Mouse (Mus musculus): ENCODE data around the gene Rhox4d. TPM values are rescaled to one million over a fixed set of nuclear protein-coding genes. Genes with fewer than 3 reads are reported as not detected.
"Not testable (repeated sequence)": the region's sequence is repeated elsewhere in the genome, so short reads cannot be mapped to it uniquely, and the experiment has no call there.

The Rhox4d gene
- 0.62 TPM in 1 of 2 replicates, not detected in the other for polyA plus RNA-seq (2015; fragmentation: Nextera tagmentation; extraction: Ambion mirVana)

- ATAC-seq (ENCODE audit: insufficient number of reproducible peaks, insufficient read depth, low FRiP score, low TSS enrichment, low read depth); H3K4me3 ChIP-seq; H3K4me1 ChIP-seq; H3K9ac ChIP-seq; H3K9me3 ChIP-seq; H3K27me3 ChIP-seq; H3K36me3 ChIP-seq; H3K4me2 ChIP-seq; H3K27ac ChIP-seq: not testable (repeated sequence)
- 93% methylated on average over 16 of the region's 18 CpGs for WGBS
Measured at GRCm38 (mm10) chrX:37514059-37514458, at the start of gene Rhox4d. Rhox4d (plus strand) TSS chrX:37514359.

- not testable (repeated sequence) for H3K4me3 ChIP-seq; H3K9me3 ChIP-seq; H3K36me3 ChIP-seq; H3K4me2 ChIP-seq; H3K4me1 ChIP-seq; H3K27me3 ChIP-seq; ATAC-seq (ENCODE audit: insufficient number of reproducible peaks, insufficient read depth, low FRiP score, low TSS enrichment, low read depth); H3K27ac ChIP-seq; H3K9ac ChIP-seq
- WGBS = 93% methylated on average over 14 of the region's 14 CpGs
Measured at GRCm38 (mm10) chrX:37480037-37480436, 34.1 kb upstream of the Rhox4d start, which contains the start of gene Rhox4c. Rhox4c (plus strand) TSS chrX:37480337.

- 88% methylated on average over 2 of the region's 8 CpGs for WGBS
- H3K9ac ChIP-seq; H3K27me3 ChIP-seq; H3K36me3 ChIP-seq; H3K4me3 ChIP-seq; H3K9me3 ChIP-seq; H3K27ac ChIP-seq; H3K4me1 ChIP-seq; ATAC-seq (ENCODE audit: insufficient number of reproducible peaks, insufficient read depth, low FRiP score, low TSS enrichment, low read depth); H3K4me2 ChIP-seq: not testable (repeated sequence)
Measured at GRCm38 (mm10) chrX:37530152-37530551, 16.0 kb downstream of the Rhox4d start, which contains the start of gene Rhox2e. Rhox2e (plus strand) TSS chrX:37530452.

- H3K9me3 ChIP-seq; H3K27ac ChIP-seq; H3K4me1 ChIP-seq; H3K4me3 ChIP-seq; H3K4me2 ChIP-seq; H3K9ac ChIP-seq; ATAC-seq (ENCODE audit: insufficient number of reproducible peaks, insufficient read depth, low FRiP score, low TSS enrichment, low read depth); H3K36me3 ChIP-seq; H3K27me3 ChIP-seq: not testable (repeated sequence)
- 73% methylated on average over 1 of the region's 4 CpGs for WGBS
Measured at GRCm38 (mm10) chrX:37541719-37542118, 27.6 kb downstream of the Rhox4d start, which contains the start of gene Rhox3e. Rhox3e (plus strand) TSS chrX:37542019.

- 95% methylated on average over 10 of the region's 18 CpGs for WGBS
- not testable (repeated sequence) for H3K9ac ChIP-seq
Measured at GRCm38 (mm10) chrX:37557112-37557511, 43.0 kb downstream of the Rhox4d start, which contains the start of gene Rhox4e. Rhox4e (plus strand) TSS chrX:37557412.

More at GRCm38 (mm10) chrX:37557112-37557511, 43.0 kb downstream of the Rhox4d start, which contains the start of gene Rhox4e:
- H3K4me2 ChIP-seq; H3K27ac ChIP-seq; ATAC-seq (ENCODE audit: insufficient number of reproducible peaks, insufficient read depth, low FRiP score, low TSS enrichment, low read depth); H3K9me3 ChIP-seq; H3K4me1 ChIP-seq; H3K4me3 ChIP-seq; H3K27me3 ChIP-seq; H3K36me3 ChIP-seq: not testable (repeated sequence)

Other genes starting within 250 kb of the Rhox4d start
- gene Rhox4a, start 249.0 kb upstream of the Rhox4d start, polyA plus RNA-seq (2015; fragmentation: Nextera tagmentation; extraction: Ambion mirVana) = 1.1 TPM in 1 of 2 replicates, not detected in the other
- gene Rhox3a2, start 134.3 kb upstream of the Rhox4d start, polyA plus RNA-seq (2015; fragmentation: Nextera tagmentation; extraction: Ambion mirVana) = not detected in 2 replicates
- 1.7 TPM in 1 of 2 replicates, not detected in the other for gene Rhox4a2, start 123.5 kb upstream of the Rhox4d start, polyA plus RNA-seq (2015; fragmentation: Nextera tagmentation; extraction: Ambion mirVana)
- not detected in 2 replicates for gene Rhox2b, start 102.3 kb upstream of the Rhox4d start, polyA plus RNA-seq (2015; fragmentation: Nextera tagmentation; extraction: Ambion mirVana)
- gene Rhox4b, start 81.9 kb upstream of the Rhox4d start, polyA plus RNA-seq (2015; fragmentation: Nextera tagmentation; extraction: Ambion mirVana) = 0.87 TPM in 1 of 2 replicates, not detected in the other
- 0.45 TPM in 1 of 2 replicates, not detected in the other for gene Rhox2c, start 60.7 kb upstream of the Rhox4d start, polyA plus RNA-seq (2015; fragmentation: Nextera tagmentation; extraction: Ambion mirVana)
- gene Rhox3c, start 55.8 kb upstream of the Rhox4d start, polyA plus RNA-seq (2015; fragmentation: Nextera tagmentation; extraction: Ambion mirVana) = not detected in 2 replicates
- gene Rhox4c, start 34.0 kb upstream of the Rhox4d start, polyA plus RNA-seq (2015; fragmentation: Nextera tagmentation; extraction: Ambion mirVana) = not detected in 2 replicates
- gene Rhox2d, start 20.9 kb upstream of the Rhox4d start, polyA plus RNA-seq (2015; fragmentation: Nextera tagmentation; extraction: Ambion mirVana) = not detected in 2 replicates
- not detected in 2 replicates for gene Rhox2e, start 16.1 kb downstream of the Rhox4d start, polyA plus RNA-seq (2015; fragmentation: Nextera tagmentation; extraction: Ambion mirVana)
- not detected in 2 replicates for gene Rhox3e, start 27.7 kb downstream of the Rhox4d start, polyA plus RNA-seq (2015; fragmentation: Nextera tagmentation; extraction: Ambion mirVana)
- gene Rhox4e, start 43.1 kb downstream of the Rhox4d start, polyA plus RNA-seq (2015; fragmentation: Nextera tagmentation; extraction: Ambion mirVana) = 0.70 TPM in 1 of 2 replicates, not detected in the other
- not detected in 2 replicates for gene Rhox2f, start 57.0 kb downstream of the Rhox4d start, polyA plus RNA-seq (2015; fragmentation: Nextera tagmentation; extraction: Ambion mirVana)
- gene Rhox3f, start 66.6 kb downstream of the Rhox4d start, polyA plus RNA-seq (2015; fragmentation: Nextera tagmentation; extraction: Ambion mirVana) = not detected in 2 replicates
- not detected in 2 replicates for gene Rhox4f, start 93.3 kb downstream of the Rhox4d start, polyA plus RNA-seq (2015; fragmentation: Nextera tagmentation; extraction: Ambion mirVana)
- not detected in 2 replicates for gene Rhox3g, start 114.3 kb downstream of the Rhox4d start, polyA plus RNA-seq (2015; fragmentation: Nextera tagmentation; extraction: Ambion mirVana)
- gene Rhox2g, start 129.1 kb downstream of the Rhox4d start, polyA plus RNA-seq (2015; fragmentation: Nextera tagmentation; extraction: Ambion mirVana) = not detected in 2 replicates
- not detected in 2 replicates for gene Rhox4g, start 137.0 kb downstream of the Rhox4d start, polyA plus RNA-seq (2015; fragmentation: Nextera tagmentation; extraction: Ambion mirVana)
- not detected in 2 replicates for gene Rhox3h, start 154.4 kb downstream of the Rhox4d start, polyA plus RNA-seq (2015; fragmentation: Nextera tagmentation; extraction: Ambion mirVana)
- not detected in 2 replicates for gene Rhox2h, start 158.9 kb downstream of the Rhox4d start, polyA plus RNA-seq (2015; fragmentation: Nextera tagmentation; extraction: Ambion mirVana)

All from embryonic facial prominence, embryonic 13.5 days (tissue).